Mouse (Mus musculus) limb, embryonic 13.5 days (tissue): Measurements from ENCODE around the gene Robo4. TPM values are rescaled to one million over a fixed set of nuclear protein-coding genes. Genes with fewer than 3 reads are reported as not detected.
A peak's percentile ranks its signal among the peaks of the same experiment; 100 is the strongest.

Experiments
- ATAC-seq: fragments of 200-750 bp; cut with Nextera tagmentation; 2 replicates; pipeline ENCODE4 v1.8.0; 2017; ENCODE audit warnings: low read depth, moderate number of reproducible peaks, moderate TSS enrichment; ENCODE audit not compliant: low FRiP score
- H3K27ac ChIP-seq: fragments of 300-500 bp; sonication (generic); 2 replicates; pipeline ENCODE4 v1.5.1; 2015; ENCODE audit warnings: inconsistent platforms, mild to moderate bottlenecking, moderate library complexity
- H3K27me3 ChIP-seq: fragments of 300-500 bp; sonication (generic); 2 replicates; pipeline ENCODE4 v1.6.1; 2015; ENCODE audit warnings: mild to moderate bottlenecking, inconsistent platforms
- H3K36me3 ChIP-seq: fragments of 300-500 bp; sonication (generic); 2 replicates; pipeline ENCODE4 v1.6.1; 2015; ENCODE audit warnings: inconsistent platforms, mild to moderate bottlenecking, moderate library complexity
- H3K4me1 ChIP-seq: fragments of 300-500 bp; sonication (generic); 2 replicates; pipeline ENCODE4 v1.6.1; 2015; ENCODE audit warnings: inconsistent platforms
- H3K4me2 ChIP-seq: fragments of 300-500 bp; sonication (generic); replicated peaks from 2 replicates; pipeline ENCODE4 v1.6.1; 2015; ENCODE audit warnings: inconsistent platforms, mild to moderate bottlenecking, moderate library complexity
- H3K4me3 ChIP-seq: fragments of 300-500 bp; sonication (generic); 2 replicates; pipeline ENCODE4 v1.5.1; 2015; ENCODE audit warnings: moderate library complexity, mild to moderate bottlenecking, inconsistent platforms
- H3K9ac ChIP-seq: fragments of 300-500 bp; sonication (generic); 2 replicates; pipeline ENCODE4 v1.6.1; 2015; ENCODE audit warnings: mild to moderate bottlenecking, inconsistent platforms
- H3K9me3 ChIP-seq: fragments of 300-500 bp; sonication (generic); 2 replicates; pipeline ENCODE4 v1.6.1; 2016; ENCODE audit warnings: inconsistent platforms
- WGBS: fragments of 180-500 bp; shearing (Covaris S2); methylation state at CpG from one replicate; pipeline ENCODE4 v1.1.7; 2015; 5-methylcytosine and 5-hydroxymethylcytosine counted together
- polyA plus RNA-seq: library from polyadenylated mRNA; unstranded; fragments of >200 nt; fragmentation: Nextera tagmentation; extraction: Ambion mirVana; gene quantifications from 2 replicates; pipeline ENCODE4 v1.2.1, GENCODE M21; 2015

The Robo4 gene
- polyA plus RNA-seq, 1 experiment from 2014 or later = 10.3 TPM

GRCm38 (mm10) chr9:37368860-37369259 is 32.8 kb upstream of the Robo4 start:
- no peaks in the 10 kb centered on the region for H3K36me3 ChIP-seq
- no peaks in the 10 kb centered on the region for H3K9me3 ChIP-seq
- no peaks in the 10 kb centered on the region for H3K27me3 ChIP-seq
- no peaks in the 10 kb centered on the region for H3K4me1 ChIP-seq
- no peak overlapping the region for H3K4me2 ChIP-seq
- WGBS = 69% methylated on average over 8 of the region's 8 CpGs
- H3K9ac ChIP-seq = no peak overlapping the region
- no peak overlapping the region for H3K4me3 ChIP-seq
- no peak for ATAC-seq
- H3K27ac ChIP-seq = no peak overlapping the region

GRCm38 (mm10) chr9:37371232-37371801 is 30.4 kb upstream of the Robo4 start:
- 73% methylated on average over 7 of the region's 7 CpGs for WGBS
- Histone ChIP-seq H3K4me2 (no peak overlapping the region), H3K4me1 (no peaks in the 10 kb centered on the region), H3K9me3 (no peaks in the 10 kb centered on the region), H3K4me3 (no peak overlapping the region), H3K27me3 (no peaks in the 10 kb centered on the region), H3K9ac (no peak overlapping the region), H3K36me3 (no peaks in the 10 kb centered on the region), H3K27ac (no peak overlapping the region)
- ATAC-seq = no peak

- no peak overlapping the region for H3K9ac ChIP-seq
- no peaks in the 10 kb centered on the region for H3K36me3 ChIP-seq
- no peaks in the 10 kb centered on the region for H3K4me1 ChIP-seq
- H3K4me3 ChIP-seq = no peak overlapping the region
- no peak overlapping the region for H3K4me2 ChIP-seq
- H3K27ac ChIP-seq = no peak overlapping the region
- WGBS = 94% methylated on average over 5 of the region's 5 CpGs
- ATAC-seq = no peak
- peaks cover 3% of the 10 kb centered on the region; the same call in 1 of the 2 replicates for H3K27me3 ChIP-seq
- no peaks in the 10 kb centered on the region for H3K9me3 ChIP-seq
Measured at GRCm38 (mm10) chr9:37375718-37376117, 26.0 kb upstream of the Robo4 start.

GRCm38 (mm10) chr9:37383161-37383560 is 18.5 kb upstream of the Robo4 start:
- H3K27me3 ChIP-seq = peaks cover 60% of the 10 kb centered on the region

GRCm38 (mm10) chr9:37384284-37385182 is 17.2 kb upstream of the Robo4 start:
- peak overlapping the region; percentile 85 for H3K4me2 ChIP-seq
- H3K9ac ChIP-seq = peak overlapping the region; percentile 72
- no peaks in the 10 kb centered on the region for H3K36me3 ChIP-seq
- H3K27ac ChIP-seq = no peak overlapping the region
- ATAC-seq = peak; percentile 76
- 0 out of 2 replicates have a peak, but pooled peaks cover 5% of the 10 kb centered on the region for H3K4me1 ChIP-seq
- H3K9me3 ChIP-seq = no peaks in the 10 kb centered on the region
- WGBS = 6% methylated on average over 51 of the region's 54 CpGs
- H3K27me3 ChIP-seq = peaks cover 60% of the 10 kb centered on the region
- H3K4me3 ChIP-seq = peak overlapping the region; percentile 48

More at GRCm38 (mm10) chr9:37383161-37383560, 18.5 kb upstream of the Robo4 start:
- 0 out of 2 replicates have a peak, but pooled peaks cover 5% of the 10 kb centered on the region for H3K4me1 ChIP-seq
- ATAC-seq = no peak
- H3K4me3 ChIP-seq = no peak overlapping the region
- no peak overlapping the region for H3K27ac ChIP-seq
- no peaks in the 10 kb centered on the region for H3K9me3 ChIP-seq
- no peak overlapping the region for H3K9ac ChIP-seq
- H3K4me2 ChIP-seq = no peak overlapping the region
- WGBS = 87% methylated on average over 6 of the region's 6 CpGs
- no peaks in the 10 kb centered on the region for H3K36me3 ChIP-seq

GRCm38 (mm10) chr9:37390891-37391290 is 10.8 kb upstream of the Robo4 start:
- no peak for ATAC-seq
- Histone ChIP-seq H3K4me3 (no peak overlapping the region), H3K4me2 (no peak overlapping the region), H3K27ac (no peak overlapping the region), H3K9me3 (no peaks in the 10 kb centered on the region), H3K9ac (no peak overlapping the region), H3K27me3 (peaks cover 13% of the 10 kb centered on the region), H3K4me1 (no peaks in the 10 kb centered on the region), H3K36me3 (no peaks in the 10 kb centered on the region)
- 79% methylated on average over 2 of the region's 2 CpGs for WGBS

- H3K4me1 ChIP-seq = no peaks in the 10 kb centered on the region
- 77% methylated on average over 2 of the region's 2 CpGs for WGBS
- ATAC-seq = no peak
- H3K4me3 ChIP-seq = no peak overlapping the region
- no peaks in the 10 kb centered on the region for H3K36me3 ChIP-seq
- peaks cover 6% of the 10 kb centered on the region; the same call in 1 of the 2 replicates for H3K27me3 ChIP-seq
- no peaks in the 10 kb centered on the region for H3K9me3 ChIP-seq
- H3K27ac ChIP-seq = no peak overlapping the region
- no peak overlapping the region for H3K4me2 ChIP-seq
- H3K9ac ChIP-seq = no peak overlapping the region
Measured at GRCm38 (mm10) chr9:37392071-37392470, 9.6 kb upstream of the Robo4 start.

GRCm38 (mm10) chr9:37393482-37394131 is 8.1 kb upstream of the Robo4 start:
- Histone ChIP-seq H3K4me3 (no peak overlapping the region), H3K27ac (no peak overlapping the region), H3K9ac (no peak overlapping the region), H3K4me2 (no peak overlapping the region), H3K27me3 (no peaks in the 10 kb centered on the region), H3K4me1 (no peaks in the 10 kb centered on the region), H3K9me3 (no peaks in the 10 kb centered on the region), H3K36me3 (no peaks in the 10 kb centered on the region)
- ATAC-seq = no peak
- 65% methylated on average over 8 of the region's 8 CpGs for WGBS

GRCm38 (mm10) chr9:37400585-37400984 is 1.1 kb upstream of the Robo4 start:
- H3K4me1 ChIP-seq = no peaks in the 10 kb centered on the region
- H3K27me3 ChIP-seq = peaks cover 16% of the 10 kb centered on the region
- no peaks in the 10 kb centered on the region for H3K36me3 ChIP-seq
- H3K4me3 ChIP-seq = no peak overlapping the region
- no peak overlapping the region for H3K9ac ChIP-seq
- no peak overlapping the region for H3K27ac ChIP-seq
- WGBS = 88% methylated on average over 2 of the region's 2 CpGs
- no peak overlapping the region for H3K4me2 ChIP-seq
- no peaks in the 10 kb centered on the region for H3K9me3 ChIP-seq
- no peak for ATAC-seq

GRCm38 (mm10) chr9:37402501-37402900 is 804 bp downstream of the Robo4 start:
- H3K4me1 ChIP-seq = no peaks in the 10 kb centered on the region
- no peaks in the 10 kb centered on the region for H3K36me3 ChIP-seq
- no peak overlapping the region for H3K27ac ChIP-seq
- no peaks in the 10 kb centered on the region for H3K9me3 ChIP-seq
- H3K27me3 ChIP-seq = peaks cover 30% of the 10 kb centered on the region
- no peak overlapping the region for H3K9ac ChIP-seq
- H3K4me2 ChIP-seq = no peak overlapping the region; the same call in 1 of the 2 replicates
- no peak for ATAC-seq
- H3K4me3 ChIP-seq = peak overlapping the region; percentile 19
- 85% methylated on average over 7 of the region's 7 CpGs for WGBS

GRCm38 (mm10) chr9:37403011-37403410 is 1.3 kb downstream of the Robo4 start:
- peaks cover 35% of the 10 kb centered on the region for H3K27me3 ChIP-seq
- peaks cover 5% of the 10 kb centered on the region for H3K4me1 ChIP-seq
- no peak for ATAC-seq
- 84% methylated on average over 7 of the region's 7 CpGs for WGBS
- H3K4me3 ChIP-seq = peak overlapping the region; percentile 19
- H3K9ac ChIP-seq = no peak overlapping the region
- no peak overlapping the region for H3K27ac ChIP-seq
- no peaks in the 10 kb centered on the region for H3K9me3 ChIP-seq
- H3K36me3 ChIP-seq = no peaks in the 10 kb centered on the region
- H3K4me2 ChIP-seq = peak overlapping the region; percentile 23; the same call in 1 of the 2 replicates

GRCm38 (mm10) chr9:37406372-37406771 is 4.7 kb downstream of the Robo4 start:
- H3K27ac ChIP-seq = no peak overlapping the region
- peaks cover 10% of the 10 kb centered on the region for H3K4me1 ChIP-seq
- no peak overlapping the region for H3K9ac ChIP-seq
- no peak overlapping the region for H3K4me2 ChIP-seq
- 2% methylated on average over 1 of the region's 1 CpGs for whole genome bisulfite sequencing
- H3K27me3 ChIP-seq = peaks cover 40% of the 10 kb centered on the region
- peak; percentile 14; the same call in 1 of the 2 replicates for ATAC-seq
- H3K36me3 ChIP-seq = no peaks in the 10 kb centered on the region
- no peak overlapping the region for H3K4me3 ChIP-seq
- H3K9me3 ChIP-seq = no peaks in the 10 kb centered on the region
